Mouse (Mus musculus) layer of hippocampus, adult 6 months (tissue): Measurements from ENCODE around the gene Zkscan7. TPM values are rescaled to one million over a fixed set of nuclear protein-coding genes. Genes with fewer than 3 reads are reported as not detected.

Experiments
- long read RNA-seq, 2 experiments: library from polyadenylated mRNA; unstranded; transcript quantifications; one replicate each; pipeline ENCODE4 v2.0.0; 2019 to 2020
- polyA plus RNA-seq: library from polyadenylated mRNA; unstranded; fragments of <200 nt; fragmentation: Nextera tagmentation; gene quantifications from 2 replicates; pipeline ENCODE4 v1.2.3, GENCODE M21; 2021

Gene Zkscan7
- 0.10 and 0.24 TPM in 2 replicates for polyA plus RNA-seq
- long read RNA-seq, experiment 1, result 0 reads
- long read RNA-seq, experiment 2, partial matches to known transcripts, result 0 of 1 reads
- long read RNA-seq, experiment 2, other reads (novel, unspliced or antisense), result 1 of 1 reads

GRCm38 (mm10) chr9:122885385-122885784 lies at the start of gene Zkscan7:
TSS of gene Zkscan7 (plus strand) at chr9:122885685.

GRCm38 (mm10) chr9:122843760-122844159 lies 41.7 kb upstream of the Zkscan7 start, which contains the start of gene Gm35549:
TSS of gene Gm35549 (minus strand) at chr9:122844035.

GRCm38 (mm10) chr9:122865697-122866166 lies 19.8 kb upstream of the Zkscan7 start, which contains the start of gene Zfp445:
TSS of gene Zfp445 (minus strand) at chr9:122866006.

GRCm38 (mm10) chr9:122922936-122923381 lies 37.5 kb downstream of the Zkscan7 start, which contains the start of gene Zfp105:
TSS of gene Zfp105 (plus strand) at chr9:122923072.

Other genes with a start within 250 kb of the Zkscan7 start
- not detected in 2 replicates for gene Topaz1, start 138.3 kb upstream of the Zkscan7 start, polyA plus RNA-seq
- 11.4 and 11.7 TPM in 2 replicates for gene Tcaim, start 80.1 kb upstream of the Zkscan7 start, polyA plus RNA-seq
- 0.50 TPM in 1 of 2 replicates, not detected in the other for gene Gm35549, start 41.6 kb upstream of the Zkscan7 start, polyA plus RNA-seq
- 12.5 and 17.8 TPM in 2 replicates for gene Zfp445, start 19.7 kb upstream of the Zkscan7 start, polyA plus RNA-seq
- 4.4 and 4.9 TPM in 2 replicates for gene Zfp105, start 37.4 kb downstream of the Zkscan7 start, polyA plus RNA-seq
- gene 1110059G10Rik, start 65.3 kb downstream of the Zkscan7 start, polyA plus RNA-seq, result 17.5 and 18.8 TPM in 2 replicates
- 0.16 and 0.18 TPM in 2 replicates for gene Kif15, start 65.4 kb downstream of the Zkscan7 start, polyA plus RNA-seq
- gene Tmem42, start 135.6 kb downstream of the Zkscan7 start, polyA plus RNA-seq, result 44.5 and 46.6 TPM in 2 replicates
- 0.29 and 0.43 TPM in 2 replicates for gene Tgm4, start 149.0 kb downstream of the Zkscan7 start, polyA plus RNA-seq
- 56.5 and 67.5 TPM in 2 replicates for gene Zdhhc3, start 227.5 kb downstream of the Zkscan7 start, polyA plus RNA-seq
- gene Exosc7, start 227.5 kb downstream of the Zkscan7 start, polyA plus RNA-seq, result 72.1 and 73.4 TPM in 2 replicates